Mouse (Mus musculus) cerebellum, postnatal 4 days (tissue): ENCODE results near the gene Ptpru.

Experiments used
- DNase-seq, 2 experiments: peaks; one replicate each; pipeline ENCODE4 v3.0.0; 2022; ENCODE audit warnings: low spot score in 2 of 2, mixed read lengths in 1 of 2

Gene Ptpru

GRCm38 (mm10) chr4:131786800-131787199 is 51.3 kb downstream of the Ptpru start:
- no peak for DNase-seq

GRCm38 (mm10) chr4:131784034-131784433 is 54.1 kb downstream of the Ptpru start:
- DNase-seq, result peak in 1 of 2 experiments; percentile 47

DNA sequence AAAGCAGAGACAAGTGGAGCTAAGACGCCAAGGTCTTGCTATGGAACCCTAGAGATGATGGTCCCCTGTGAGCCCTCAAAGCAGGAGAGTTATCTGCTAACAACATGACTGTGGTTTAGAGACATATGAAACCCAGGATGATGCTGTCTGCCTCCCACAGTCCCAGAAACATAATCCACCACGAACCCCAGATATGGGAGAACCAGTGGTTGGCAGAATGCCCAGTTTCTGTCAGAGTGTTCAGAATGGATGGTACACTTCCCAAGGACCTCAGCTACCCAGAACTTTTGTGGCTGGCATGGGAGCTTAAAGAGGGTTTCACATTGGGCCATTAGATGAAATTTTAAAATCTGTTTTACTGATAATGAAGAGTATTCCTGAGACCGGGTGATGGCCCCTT is 57.1 kb downstream of the Ptpru start:
- no peak for DNase-seq

DNA sequence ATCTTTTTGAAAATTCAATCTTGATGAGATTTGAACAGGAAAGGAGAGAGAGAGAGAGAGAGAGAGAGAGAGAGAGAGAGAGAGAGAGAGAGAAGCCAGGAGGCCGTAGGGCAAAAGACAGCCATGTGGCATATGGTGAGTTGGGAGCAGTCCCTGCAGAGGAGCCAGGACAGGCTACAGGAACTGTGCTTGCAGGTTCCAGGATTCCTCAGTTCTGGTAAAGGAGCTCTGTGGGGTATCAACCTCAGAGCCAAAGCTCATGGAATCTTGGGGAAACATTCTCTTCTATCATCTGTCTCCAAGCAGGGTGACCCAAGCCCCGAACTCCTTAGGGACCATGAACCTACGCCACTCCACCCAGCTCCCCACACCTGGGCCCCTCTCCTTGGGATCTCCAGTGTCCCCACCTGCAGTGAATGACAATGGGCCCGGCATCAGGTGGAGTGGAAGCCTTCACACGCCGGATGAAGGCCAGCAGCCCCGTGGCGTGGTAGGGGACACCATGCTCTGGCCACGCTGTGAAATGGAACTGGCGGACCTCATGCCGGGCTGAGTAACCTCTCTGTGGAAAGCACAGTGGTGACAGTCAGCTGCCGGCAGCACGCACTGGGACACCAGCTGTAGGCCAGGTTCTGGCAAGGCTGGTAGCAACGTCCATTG is 59.3 kb downstream of the Ptpru start:
- no peak for DNase-seq

DNA sequence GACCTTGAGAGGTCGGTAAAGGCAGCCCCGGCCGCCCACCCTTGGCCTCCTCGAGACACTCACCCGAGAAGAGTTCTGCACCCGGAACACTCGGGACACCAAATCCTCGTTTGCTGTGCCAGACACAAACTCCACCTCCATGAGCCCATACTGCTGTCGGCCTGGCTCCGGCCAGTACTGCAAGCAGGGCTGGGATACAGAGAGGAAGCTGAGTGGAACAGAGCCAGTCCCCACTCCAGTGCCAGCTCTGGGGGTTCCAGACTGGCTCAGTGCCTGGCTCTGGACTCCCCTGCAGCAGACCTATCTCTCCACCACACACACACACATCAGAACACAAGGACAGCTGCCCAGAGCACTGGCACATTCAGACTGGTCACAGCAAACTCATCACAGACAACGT is 66.7 kb downstream of the Ptpru start:
- peak; percentile 42 to 78 for DNase-seq

DNA sequence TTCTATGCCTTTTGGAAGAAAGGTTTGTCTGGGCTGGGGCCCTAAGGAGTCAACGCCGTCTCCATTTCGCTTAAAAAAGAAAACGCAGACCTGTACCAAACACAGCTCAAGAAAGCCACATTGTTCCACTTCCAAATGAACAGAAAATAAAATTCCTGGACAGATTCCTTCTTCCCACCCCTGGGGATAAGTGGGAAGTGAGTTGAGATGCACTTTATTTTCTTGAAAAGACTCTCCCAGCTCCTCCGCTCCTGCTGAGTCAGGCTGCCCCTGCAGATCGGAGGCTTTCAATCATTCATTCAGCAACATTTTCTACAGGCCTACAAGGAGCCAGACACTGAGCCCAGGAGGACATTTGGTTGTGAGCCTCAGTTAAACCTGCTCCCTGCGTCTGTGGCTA is 74.2 kb downstream of the Ptpru start:
- no peak for DNase-seq

GRCm38 (mm10) chr4:131763479-131763878 is 74.6 kb downstream of the Ptpru start:
- no peak for DNase-seq

- no peak for DNase-seq
Measured at GRCm38 (mm10) chr4:131762211-131762784, 75.8 kb downstream of the Ptpru start.

GRCm38 (mm10) chr4:131752204-131752837 is 85.8 kb downstream of the Ptpru start:
- DNase-seq, result peak in 1 of 2 experiments; percentile 19

- DNase-seq, result no peak
Measured at GRCm38 (mm10) chr4:131751561-131751960, 86.5 kb downstream of the Ptpru start.

DNA sequence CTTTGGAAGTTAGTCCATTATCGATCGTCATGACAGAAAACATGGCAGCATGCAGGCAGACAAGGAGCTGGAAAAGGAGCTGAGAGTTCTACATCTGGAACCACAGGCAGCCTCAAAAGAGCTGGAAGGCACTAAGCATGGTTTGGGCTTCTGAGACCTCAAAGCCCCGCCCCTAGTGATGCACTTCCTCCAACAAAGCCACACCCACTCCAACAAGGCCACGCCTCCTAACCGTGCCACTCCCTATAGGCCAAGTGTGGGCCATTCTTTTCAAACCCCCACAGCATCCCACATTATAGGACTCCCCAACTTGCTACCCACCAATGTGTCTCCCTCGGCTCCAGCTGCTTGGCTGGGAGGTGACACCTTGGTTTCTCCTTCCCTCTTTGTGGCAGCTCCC is 88.3 kb downstream of the Ptpru start:
- DNase-seq, result no peak

GRCm38 (mm10) chr4:131744685-131745043 is 93.4 kb downstream of the Ptpru start:
- DNase-seq, result no peak

DNA sequence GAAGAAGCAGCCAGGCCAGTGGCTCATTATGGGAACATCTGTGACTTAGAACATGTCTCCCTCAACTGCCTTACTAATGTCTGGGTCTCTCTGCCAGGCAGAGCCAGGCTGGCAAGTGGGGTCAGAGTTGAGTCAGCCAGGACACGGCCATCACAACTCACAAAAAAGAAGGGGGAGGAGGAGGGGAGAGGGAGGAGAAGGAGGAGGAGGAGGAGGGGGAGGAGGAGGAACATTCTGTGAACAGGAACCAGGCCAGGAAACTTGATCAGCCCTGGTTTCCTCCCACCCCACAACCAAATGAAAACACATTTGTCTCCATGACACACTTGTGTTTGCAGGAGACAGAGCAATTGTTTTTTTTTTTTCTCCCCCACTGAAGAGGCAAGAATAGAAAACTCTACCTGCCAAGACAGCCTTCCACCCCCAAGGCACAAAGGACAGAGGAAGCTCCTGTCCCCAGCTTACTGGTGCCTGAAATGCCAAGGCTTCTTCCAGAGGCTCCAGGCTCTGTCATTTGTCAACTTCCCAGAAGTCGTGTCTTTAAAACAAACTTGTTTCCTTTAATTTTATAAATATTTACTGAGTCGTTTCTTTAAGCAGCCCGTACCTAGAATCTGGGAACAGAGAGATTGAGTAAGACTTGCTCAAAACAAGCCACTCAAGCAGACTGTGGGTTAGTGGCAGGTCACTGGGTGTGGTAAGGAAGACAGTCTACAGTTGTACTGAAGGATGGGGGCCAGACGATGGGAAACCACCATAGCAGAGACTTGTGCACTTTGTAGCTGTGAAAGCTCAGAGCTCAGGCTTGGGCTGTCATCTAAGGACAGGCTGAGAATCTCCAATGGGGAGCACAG is 94.0 kb downstream of the Ptpru start:
- DNase-seq, result no peak

- DNase-seq, result no peak
Measured at GRCm38 (mm10) chr4:131743031-131743430, 95.1 kb downstream of the Ptpru start.

DNA sequence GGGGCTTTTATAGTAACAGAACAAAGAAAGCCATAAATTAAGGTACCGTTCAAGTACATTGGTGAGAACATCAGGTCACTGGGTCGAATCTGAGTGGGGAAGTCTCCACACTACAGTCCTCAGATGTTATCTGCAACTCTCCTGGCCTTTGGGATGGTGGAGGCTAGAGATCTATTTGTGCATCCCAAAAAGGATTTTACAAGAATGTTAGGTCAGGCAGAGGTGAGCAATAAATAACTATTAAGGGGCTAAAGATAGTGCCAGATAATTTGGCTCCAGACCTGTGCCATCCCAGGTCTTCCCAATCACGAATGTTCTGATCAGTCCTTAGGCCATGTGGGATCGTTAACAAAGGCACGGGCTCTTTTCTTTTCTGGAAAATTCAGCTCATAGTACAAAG is 97.5 kb downstream of the Ptpru start:
- no peak for DNase-seq

DNA sequence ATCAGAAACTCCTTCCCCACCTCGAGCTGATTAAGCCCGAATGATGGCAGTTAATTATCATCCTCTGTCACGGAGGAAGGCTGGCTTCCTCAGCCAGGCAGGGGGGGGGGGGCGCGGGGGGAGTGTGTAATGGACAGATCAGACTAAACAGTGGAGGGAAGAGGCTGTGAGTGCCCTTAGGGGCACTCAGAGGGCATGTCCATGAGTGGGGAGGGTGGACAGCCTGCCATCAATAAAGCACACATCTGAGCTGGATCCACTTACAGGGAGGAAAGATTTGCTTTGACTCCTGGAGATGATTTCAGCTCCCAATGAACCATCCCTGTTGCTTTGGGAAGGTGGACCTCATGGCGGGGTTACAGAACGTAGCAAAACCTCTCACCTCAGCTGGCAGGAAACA is 109.5 kb downstream of the Ptpru start:
- no peak for DNase-seq

GRCm38 (mm10) chr4:131723415-131724080 is 114.5 kb downstream of the Ptpru start:
- peak; percentile 46 to 75 for DNase-seq

- peak in 1 of 2 experiments; percentile 17 for DNase-seq
Measured at GRCm38 (mm10) chr4:131722121-131722841, 115.8 kb downstream of the Ptpru start.

- no peak for DNase-seq
Measured at GRCm38 (mm10) chr4:131719151-131719550, 118.9 kb downstream of the Ptpru start.
